Mouse (Mus musculus) inflammation-experienced regulatory T-cells, adult 6 months (primary cell): ENCODE measurements around the gene Vrtn. TPM values are rescaled to one million over a fixed set of nuclear protein-coding genes. Genes with fewer than 3 reads are reported as not detected.

Experiments
- ATAC-seq: one replicate; pipeline ENCODE4 v1.8.0; 2017
- polyA plus RNA-seq, 3 experiments: library from polyadenylated mRNA; unstranded; fragments of 100-300 nt; shearing (Covaris generic); gene quantifications; one replicate each; pipeline ENCODE4 v1.2.1; 2017

Vrtn gene
- polyA plus RNA-seq = not detected

DNA sequence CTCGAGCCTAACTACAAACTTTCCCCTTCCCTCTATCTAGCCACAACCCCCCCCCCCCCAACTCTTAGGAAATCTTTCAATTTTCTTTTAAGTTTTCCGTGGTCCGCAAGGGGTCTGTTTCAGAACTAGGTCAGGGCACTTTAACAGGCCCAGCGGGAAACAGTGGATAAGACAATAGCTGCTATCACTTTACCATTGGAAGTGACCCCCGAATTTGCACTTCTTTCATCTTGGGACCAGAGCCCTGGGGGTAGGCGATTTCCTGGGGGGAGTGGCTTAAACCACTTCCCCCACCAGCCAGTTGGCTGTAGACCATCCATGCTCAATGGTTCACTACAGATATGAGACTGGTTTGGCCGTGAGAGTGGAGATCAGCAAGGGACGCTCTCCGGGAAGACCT lies at the start of gene Vrtn:
TSS of gene Vrtn (plus strand) at position 366 of the 400 bp plus-strand sequence.
- no peak for ATAC-seq

DNA sequence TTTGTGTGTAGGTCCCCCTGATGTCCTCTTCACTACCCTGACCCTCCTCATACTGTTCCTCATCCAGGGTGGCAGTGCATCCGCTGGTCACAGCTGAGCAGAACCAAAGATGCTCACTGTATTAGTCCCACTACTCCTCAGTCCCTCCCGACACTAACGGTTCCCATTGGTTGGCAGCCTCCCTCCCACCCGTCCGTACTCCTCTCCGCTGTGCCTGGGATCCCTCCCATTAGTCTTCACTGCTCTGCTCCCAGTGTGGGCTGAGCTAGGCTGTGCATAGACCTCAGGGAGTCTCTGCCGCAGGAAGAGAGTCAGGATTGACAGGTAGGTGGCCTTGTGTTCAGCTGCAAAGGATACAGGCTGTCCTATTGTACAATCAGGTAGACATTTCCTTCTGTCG lies 42.5 kb upstream of the Vrtn start:
- no peak for ATAC-seq

DNA sequence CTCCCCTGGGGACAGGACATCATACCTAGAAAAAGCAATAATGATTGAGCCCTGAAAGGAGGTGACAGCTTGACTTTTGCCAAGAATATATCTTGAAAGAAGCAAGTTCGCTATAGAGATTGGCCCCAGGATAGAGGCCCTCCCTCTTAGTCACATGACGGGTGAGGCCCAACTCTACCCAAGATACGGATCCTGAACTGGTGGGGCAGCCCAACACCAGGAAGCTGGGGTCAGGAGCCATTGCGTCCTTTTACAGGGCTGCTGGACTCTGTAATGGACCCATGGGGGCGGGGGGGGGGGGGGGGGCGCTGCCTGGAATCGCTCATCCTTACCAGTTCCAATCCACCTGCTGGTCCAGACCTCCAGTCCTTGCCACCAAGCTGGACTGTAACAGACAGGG lies 36.8 kb upstream of the Vrtn start:
- ATAC-seq = no peak

DNA sequence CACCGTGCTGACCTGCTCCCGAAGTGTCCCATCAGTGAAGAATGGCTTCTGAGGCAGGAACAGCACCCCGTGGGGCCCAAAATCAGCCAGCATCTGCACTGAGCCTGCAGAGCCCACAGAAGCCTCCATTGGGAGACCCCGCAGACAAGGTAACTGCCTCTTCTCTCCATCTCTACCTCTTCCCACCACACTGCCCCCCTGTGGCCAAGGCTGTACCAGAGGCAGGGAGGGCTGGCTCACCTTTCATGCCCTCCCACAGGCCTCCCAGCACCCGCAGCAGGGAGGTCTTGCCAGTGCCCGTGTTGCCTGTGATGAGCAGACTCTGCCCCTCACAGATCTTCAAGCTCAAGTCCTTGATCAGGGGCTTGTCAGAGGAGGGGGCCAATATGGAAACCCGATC lies 35.0 kb upstream of the Vrtn start:
- ATAC-seq = no peak

DNA sequence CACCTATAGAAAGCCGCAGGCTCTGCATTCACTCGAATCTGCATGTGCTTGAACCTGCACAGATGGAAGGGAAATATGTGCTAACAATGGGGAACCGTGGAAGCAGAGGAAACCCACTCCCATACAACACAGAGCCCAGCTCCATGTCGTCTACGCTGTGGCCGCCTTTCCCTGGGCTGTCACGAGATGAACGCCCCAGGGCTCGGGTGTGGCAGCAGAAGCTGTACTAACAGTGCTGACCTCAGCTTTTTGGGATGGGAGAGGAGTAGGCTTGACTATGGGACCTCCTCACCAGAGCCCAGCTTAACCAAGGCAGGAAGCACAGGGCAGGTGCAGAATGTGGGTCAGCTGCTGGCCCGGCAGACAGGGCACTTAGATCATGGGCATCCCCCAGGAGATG lies 29.1 kb upstream of the Vrtn start:
- no peak for ATAC-seq

DNA sequence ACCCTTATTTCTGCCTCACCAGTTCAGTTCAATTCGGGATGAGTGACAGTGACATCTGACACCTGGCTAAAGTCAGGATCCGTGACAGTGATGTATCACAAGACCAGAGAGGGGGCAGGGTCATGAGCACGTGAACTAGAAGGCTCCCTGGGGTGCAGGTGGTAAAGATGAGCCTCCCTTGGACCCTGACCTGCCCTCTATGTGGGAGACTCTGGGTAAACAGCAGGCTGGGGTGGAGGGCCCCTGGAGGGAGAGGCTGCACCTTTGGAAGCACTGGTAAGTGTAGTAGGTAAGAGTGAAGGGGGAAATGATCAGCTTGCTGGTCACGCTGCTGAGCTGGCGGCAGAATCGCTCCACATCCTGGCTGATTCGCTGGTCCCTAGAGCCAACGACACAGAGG lies 28.3 kb upstream of the Vrtn start:
- no peak for ATAC-seq

DNA sequence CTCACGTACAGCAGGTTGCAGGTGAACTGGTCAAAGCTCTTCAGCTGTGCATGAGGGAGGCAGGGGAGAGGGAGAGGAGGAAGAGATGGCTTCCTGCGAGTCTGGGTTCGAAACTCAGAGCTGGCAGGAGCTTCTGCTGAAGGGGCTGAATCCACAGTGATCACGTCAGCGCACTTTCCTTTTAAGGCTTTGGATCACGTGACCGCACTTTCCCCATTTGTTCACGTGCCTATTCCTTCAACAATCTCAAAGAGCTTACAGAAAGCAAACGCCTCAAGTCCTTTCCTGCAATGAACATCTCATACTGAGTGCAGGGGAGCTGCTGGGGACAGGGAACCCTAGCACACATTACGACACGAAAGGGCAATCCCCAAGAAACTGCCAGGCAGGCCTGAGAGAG lies 26.8 kb upstream of the Vrtn start:
- no peak for ATAC-seq

DNA sequence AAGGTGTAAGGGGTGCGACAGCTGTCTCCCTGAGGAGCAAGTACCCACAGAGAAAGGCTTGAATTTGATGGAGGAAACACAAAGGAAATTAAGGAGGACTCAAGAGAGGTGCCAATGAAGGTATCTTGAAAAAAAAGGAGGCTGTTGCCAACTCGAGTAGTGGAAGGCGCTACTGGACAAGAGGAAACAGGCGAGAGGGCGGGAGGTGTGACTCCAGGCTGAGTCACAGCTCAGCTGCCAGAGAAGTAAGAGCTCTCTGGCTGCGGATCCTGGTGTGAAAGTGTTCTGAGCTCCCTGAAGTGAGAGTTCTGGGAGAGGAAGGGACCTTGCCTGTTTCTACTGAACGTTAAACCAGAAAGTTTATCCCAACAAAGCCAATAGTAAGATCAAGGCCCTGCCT lies 26.3 kb upstream of the Vrtn start:
- no peak for ATAC-seq

DNA sequence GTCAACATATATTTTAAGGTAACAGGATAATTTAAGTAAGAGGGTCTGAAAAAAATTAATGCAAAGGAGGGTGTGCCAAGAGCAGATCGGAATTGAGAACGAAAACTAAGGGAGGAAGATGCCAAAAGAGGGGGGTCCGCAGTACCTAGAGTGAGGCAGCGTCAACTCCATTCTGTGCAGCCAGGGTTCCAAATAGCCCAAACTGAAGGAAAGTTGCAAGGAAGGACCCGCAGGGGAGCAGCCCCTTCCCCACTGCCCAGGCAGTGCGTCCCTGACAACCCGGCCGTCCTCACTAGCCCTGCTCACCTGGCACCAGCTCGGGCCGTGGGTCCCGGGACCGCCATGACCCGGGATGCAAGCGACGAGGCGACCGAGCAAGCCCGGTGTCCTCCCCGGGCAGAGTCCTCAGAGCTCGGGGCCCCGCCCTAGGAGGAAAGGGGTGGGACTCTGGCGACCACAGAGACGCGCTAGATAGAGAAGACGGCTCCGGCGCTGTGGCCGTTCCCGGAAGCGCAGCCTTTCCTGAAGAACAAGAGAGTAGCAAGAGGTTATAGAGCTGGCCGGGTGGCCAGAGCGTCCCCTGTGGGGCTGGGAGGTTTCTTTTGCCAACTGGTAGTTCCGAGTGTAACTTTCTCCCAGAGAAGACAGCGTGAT lies 23.7 kb upstream of the Vrtn start, which contains the start of gene Abcd4:
TSS of gene Abcd4 (minus strand) at position 437 of the 654 bp plus-strand sequence.
- peak; percentile 99 for ATAC-seq

DNA sequence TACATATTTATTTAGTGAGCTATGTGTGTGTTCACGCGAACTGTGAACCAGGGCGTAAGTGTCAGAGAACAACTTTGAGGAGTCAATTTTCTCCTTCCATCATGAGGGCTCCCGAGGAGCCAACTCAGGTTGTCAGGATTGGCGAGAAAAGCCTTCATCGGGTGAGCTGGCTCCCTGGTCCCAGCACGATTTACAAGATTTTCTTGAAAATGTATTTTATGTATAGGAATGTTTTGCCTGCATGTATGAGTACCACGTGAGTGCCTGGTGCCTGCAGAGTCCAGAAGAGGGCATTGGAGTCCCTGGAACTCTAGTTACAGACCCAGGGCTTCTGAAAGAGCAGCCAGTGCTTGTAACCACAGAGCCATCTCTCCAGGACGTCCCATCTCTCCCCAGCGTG lies 23.2 kb upstream of the Vrtn start:
- peak; percentile 50 for ATAC-seq

DNA sequence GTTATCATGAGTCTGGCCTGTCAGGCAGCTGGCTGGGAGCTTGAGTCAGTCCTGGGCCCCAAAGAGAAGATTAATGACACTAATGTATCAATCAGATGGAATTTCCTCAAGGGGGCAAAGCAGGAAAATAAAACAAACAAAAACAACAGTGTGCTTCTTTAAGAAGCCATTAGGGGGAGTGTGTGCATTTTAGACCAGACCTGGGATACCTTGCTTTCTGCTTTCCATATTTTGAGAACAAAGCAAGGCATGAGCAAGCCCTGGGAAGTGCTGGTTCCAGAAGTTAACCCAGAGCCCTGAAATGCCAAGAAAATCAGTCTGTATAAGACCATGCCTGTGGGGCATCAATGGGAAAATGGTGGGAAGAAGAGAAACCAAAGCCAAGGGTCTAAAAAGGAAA lies 19.8 kb upstream of the Vrtn start:
- ATAC-seq = no peak

DNA sequence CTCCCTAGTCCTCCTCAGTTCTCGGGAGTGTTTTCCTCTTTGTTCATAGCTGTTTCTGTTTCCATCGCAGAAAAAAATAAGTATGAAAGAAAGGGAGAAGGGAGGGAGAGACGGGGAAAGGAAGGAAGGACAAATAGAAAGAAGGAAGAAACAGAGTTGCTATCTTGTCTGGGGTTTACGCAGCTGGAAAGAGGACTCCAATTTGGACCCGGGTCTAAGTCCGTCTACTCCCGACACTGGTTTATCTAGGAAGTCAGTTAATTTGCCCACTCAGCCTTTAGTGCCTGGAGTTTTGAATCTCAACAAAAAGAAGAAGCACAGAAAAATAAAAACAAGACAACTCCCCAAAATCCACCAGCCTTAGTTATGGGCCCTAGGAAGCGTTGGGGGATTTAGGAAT lies 16.2 kb upstream of the Vrtn start:
- no peak for ATAC-seq

DNA sequence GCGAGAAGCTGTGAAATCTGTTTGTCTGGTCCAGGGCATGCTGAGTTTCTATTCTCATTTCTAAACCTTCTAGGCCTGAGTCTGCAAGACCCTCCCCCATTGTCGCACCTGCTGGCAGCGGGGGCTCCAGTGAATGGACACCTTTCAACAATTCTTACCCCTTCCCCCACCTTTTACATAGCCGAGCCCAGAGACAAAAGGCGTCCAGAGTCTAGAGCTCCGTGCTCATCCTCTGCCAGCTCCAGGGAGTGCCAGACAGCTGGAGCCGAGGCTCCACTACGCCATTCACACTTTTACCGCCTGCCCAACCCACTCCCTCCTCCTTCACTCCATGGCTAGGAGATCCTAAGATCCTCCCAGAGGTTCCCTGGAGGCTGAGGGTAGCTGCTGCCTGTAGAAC lies 15.7 kb upstream of the Vrtn start:
- ATAC-seq = no peak

DNA sequence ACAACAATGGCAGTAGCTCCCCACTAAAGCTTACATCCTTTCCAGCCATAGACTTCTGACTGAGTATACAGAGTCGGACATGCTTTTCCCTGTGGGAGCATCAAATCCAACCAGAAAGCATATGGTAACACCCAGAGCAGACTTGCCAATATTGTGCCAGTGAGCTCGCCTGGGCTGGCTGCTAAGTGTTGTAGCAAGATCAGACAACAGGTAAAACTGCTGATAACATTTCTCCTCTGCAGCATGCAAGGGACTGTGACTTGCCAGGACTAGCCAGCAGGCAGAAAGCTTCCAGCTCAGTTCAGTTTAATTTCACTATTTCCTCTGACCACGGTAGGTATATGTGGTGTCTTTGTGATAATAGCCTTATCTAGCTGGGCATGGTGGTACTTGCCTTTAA lies 9.0 kb upstream of the Vrtn start:
- no peak for ATAC-seq

DNA sequence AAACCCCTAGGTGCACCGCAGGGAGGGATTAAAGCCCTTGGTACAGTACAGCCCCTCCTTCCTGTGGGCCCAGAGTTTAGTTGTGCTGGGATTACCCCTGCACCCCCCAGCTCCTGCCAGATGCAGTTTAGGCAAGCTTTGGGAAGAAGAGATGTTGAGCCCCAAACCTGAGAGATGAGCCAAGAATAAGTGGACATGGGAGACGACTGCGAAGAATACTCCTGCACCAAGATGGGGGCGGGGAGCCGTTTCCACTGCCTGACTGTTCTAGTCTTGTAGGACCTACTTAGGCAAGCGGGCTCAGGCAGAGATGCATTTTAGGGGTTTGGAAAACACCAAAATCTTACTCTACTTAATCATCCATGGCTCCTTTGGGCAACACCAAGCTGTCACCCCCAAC lies 566 bp upstream of the Vrtn start:
- ATAC-seq = no peak

DNA sequence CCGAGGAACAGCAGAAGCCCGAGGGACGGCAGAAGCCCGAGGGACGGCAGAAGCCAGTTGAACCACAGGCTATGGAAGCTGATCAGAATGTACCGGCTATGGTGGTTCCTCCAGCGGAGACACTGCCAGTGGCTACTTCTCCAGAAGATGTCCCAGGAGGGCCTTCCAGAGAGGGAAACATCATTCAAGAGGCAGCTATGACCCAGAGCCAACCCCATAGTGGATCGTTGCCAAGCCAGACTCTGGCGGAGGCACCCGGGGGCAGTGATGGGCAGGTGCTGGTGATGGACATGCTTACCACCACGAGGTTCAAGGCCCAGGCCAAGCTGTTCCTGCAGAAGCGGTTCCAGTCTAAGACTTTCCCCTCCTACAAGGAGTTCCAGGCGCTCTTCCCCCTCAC lies 9.4 kb downstream of the Vrtn start:
- ATAC-seq = no peak

DNA sequence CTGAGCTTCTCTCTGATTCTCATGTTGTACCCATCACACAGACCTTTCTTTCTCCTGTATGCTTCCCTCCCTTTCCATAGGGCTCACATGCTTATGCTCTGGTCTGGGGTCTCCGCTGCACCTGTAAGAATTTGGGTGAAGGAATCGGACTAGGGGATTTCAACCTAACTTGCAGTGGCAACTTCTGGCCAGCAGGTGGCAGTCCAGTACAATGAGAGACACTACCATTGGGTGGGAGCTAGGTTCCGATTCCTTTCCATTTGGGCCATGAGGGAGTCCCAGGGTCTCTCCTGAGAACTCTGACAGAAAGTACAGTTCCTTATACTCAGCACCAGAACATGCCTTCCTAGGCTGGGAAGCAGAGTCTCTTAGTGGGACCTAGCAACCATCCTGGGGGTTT lies 13.1 kb downstream of the Vrtn start:
- peak; percentile 52 for ATAC-seq

DNA sequence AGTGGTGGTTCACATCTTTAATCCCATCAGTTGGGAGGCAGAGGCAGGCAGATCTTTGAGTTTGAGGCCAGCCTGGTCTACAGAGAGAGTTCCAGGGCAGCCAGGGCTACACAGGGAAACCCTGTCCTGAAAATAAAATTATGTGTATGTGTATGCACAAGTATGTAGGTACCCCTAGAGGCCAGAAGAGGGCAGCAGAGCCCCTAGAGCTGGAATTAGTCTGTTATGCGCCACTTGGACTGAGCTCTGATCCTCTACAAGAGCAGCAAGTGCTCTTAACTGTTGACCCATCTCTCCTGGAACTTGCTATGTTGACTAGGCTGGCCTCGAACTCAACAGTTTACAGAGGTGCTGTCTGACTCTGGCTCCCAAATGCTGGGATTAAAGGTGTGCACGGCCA lies 29.7 kb downstream of the Vrtn start:
- no peak for ATAC-seq

DNA sequence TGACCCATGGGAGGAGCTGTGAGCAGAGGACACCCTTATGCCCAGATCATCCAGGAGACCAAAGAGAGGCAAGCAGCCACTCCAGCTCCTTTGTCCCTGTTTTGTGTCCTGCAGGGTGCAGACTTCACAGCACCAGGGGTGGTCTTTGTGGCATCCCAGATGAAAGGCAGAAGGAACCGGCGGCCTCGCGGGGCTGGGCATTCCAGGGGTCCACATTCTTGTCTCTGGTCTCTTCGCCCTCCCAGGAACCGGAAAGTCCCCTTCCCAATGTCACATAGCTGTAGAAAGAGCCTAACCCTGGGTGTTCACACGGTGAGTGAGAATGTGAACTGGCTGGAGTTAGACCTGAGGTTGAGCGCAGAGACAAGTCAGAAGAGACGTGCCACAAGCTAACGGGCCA lies 30.8 kb downstream of the Vrtn start:
- no peak for ATAC-seq

DNA sequence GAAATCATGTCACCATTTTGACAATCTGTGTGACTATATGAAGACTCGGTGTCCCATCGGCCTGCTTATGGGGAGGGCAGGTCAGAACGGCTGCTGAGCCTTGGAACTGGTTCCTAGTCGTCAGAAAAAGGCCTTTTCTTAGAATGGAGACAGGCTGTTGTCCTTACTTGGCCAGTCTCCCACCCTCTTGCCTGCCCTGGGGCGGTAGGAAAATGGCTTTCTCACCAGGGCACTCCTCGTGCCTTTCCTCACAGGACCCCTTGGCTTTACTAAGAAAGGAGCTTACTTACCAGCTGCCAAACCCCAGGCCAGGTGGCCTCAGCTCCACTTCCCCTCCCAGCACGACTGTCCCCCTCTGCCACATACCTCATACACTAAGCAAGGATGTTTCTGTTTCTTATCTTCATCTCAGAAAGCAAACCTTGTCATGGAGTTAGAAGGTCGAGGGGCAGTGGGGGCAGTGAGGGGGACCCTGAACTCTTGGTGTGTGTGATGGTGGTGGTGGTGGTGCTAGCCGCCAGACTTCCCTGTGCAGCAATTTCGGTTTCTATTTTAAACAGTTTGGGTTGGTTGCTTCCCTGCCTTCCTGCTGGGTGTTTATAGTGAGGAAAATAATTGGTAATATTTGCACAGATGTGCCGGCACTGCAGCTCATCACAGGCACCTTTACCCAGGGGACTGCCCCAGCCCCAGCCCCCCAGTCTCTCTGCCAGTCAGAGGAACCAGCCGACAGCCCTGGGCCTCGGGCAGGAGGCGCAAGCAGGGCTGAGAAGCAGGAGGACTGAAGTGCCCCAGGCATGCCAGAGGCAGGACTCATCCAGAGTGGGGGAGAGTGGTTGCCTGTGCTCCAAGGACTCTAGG lies 34.1 kb downstream of the Vrtn start:
- peak; percentile 60 for ATAC-seq

DNA sequence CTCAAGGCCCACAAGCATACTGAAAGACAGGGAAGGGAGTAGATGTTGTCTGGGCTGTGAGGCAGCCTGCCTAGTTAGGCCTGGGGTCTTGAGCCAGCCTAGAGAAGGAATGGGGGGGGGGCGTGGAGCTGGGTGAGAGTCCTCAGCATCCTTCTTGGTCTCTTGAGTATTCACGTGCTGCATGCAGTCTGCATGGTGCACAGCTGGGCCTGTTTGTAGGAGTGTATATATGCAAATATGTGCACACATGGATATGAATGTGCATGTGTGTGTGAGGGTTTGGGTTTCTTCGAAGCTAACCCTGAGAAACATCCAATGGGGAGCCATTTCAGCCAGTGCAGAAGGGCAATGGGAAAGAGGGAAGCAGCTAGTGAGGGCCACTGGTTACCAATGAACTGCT lies 35.2 kb downstream of the Vrtn start:
- no peak for ATAC-seq

DNA sequence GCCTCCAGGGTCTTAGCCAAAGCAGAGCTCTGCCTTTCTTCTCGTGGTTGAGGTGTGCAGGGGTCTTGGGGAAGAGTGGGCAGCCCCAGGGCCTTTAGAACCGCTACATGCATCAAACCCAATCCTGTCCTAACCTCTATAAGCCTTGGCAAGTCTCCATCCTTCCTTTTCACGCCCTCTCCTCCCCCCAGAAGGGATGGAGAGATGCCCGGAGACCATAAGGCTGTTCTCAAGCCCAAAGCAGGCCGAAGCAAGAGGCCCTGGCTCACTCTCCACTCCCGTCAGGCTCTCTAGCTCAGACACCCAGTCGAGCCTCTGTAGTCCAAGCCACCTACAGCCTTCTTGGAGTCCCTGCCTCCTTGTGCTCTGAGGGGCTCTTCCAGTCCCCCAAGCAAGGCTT lies 43.8 kb downstream of the Vrtn start:
- no peak for ATAC-seq

DNA sequence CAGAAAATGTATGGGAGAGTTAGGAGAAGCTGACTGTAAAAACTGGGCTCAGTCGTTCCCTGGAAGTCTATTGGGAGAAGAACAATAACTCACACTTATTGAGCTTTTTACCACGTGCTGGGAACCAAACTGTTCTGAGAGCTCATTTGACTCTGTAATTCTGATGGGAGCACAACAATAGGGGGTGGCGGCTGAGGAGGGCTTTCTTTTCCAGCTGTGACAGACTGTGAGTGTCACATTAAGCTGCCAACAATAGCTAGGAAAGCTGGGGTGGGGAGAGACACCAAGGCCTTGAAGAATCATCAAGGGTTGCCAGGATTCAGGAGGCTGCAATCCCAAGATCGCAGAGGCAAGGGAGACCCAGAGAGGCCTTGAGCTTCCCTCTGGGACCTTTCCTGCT lies 45.4 kb downstream of the Vrtn start:
- ATAC-seq = no peak

DNA sequence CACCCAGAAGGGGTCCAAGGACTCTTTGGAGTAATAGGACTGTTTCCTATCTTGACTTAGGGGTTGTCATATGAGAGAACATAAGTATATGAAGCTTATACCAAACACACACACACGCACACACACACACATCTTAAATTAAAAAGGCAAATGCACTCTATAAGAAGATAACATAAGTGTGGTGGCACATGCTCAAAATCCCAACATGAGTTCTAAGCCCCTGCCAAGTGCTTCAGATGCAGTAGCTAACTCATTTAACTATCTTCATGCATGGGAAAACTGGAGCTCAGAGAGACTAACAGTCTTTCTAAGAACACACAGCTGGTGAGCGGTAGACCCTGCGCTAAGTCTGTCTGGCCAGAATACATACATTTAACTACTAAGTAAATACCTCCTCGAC lies 46.7 kb downstream of the Vrtn start:
- no peak for ATAC-seq
